Mouse (Mus musculus) kidney, embryonic 14.5 days (tissue): Measurements from ENCODE around the gene Dexi. TPM values are rescaled to one million over a fixed set of nuclear protein-coding genes. Genes with fewer than 3 reads are reported as not detected.

Experiments
- ATAC-seq: fragments of 200-750 bp; cut with Nextera tagmentation; 2 replicates; pipeline ENCODE4 v1.8.0; 2017; ENCODE audit warnings: moderate number of reproducible peaks, mild to moderate bottlenecking, moderate TSS enrichment, moderate library complexity; ENCODE audit not compliant: low FRiP score, low TSS enrichment
- H3K27ac ChIP-seq: fragments of 300-500 bp; sonication (generic); 2 replicates; pipeline ENCODE4 v1.5.1; 2014; ENCODE audit warnings: low read depth, mild to moderate bottlenecking, low read length, moderate library complexity, mixed read lengths
- H3K27me3 ChIP-seq: fragments of 300-500 bp; sonication (generic); 2 replicates; pipeline ENCODE4 v1.6.1; 2014; ENCODE audit warnings: mild to moderate bottlenecking, low read length; ENCODE audit not compliant: control insufficient read depth, insufficient read depth
- H3K36me3 ChIP-seq: fragments of 300-500 bp; sonication (generic); 2 replicates; pipeline ENCODE4 v1.6.1; 2014; ENCODE audit warnings: low read length, mixed read lengths; ENCODE audit not compliant: control insufficient read depth, insufficient read depth
- H3K4me1 ChIP-seq: fragments of 300-500 bp; sonication (generic); 2 replicates; pipeline ENCODE4 v1.6.1; 2014; ENCODE audit warnings: low read length, mixed read lengths; ENCODE audit not compliant: control insufficient read depth, insufficient read depth
- H3K4me2 ChIP-seq: fragments of 300-500 bp; sonication (generic); replicated peaks from 2 replicates; pipeline ENCODE4 v1.6.1; 2014; ENCODE audit warnings: low read depth, mild to moderate bottlenecking, low read length
- H3K4me3 ChIP-seq: fragments of 300-500 bp; sonication (generic); 2 replicates; pipeline ENCODE4 v1.5.1; 2014; ENCODE audit warnings: mild to moderate bottlenecking, low read length
- H3K9ac ChIP-seq: fragments of 300-500 bp; sonication (generic); 2 replicates; pipeline ENCODE4 v1.6.1; 2014; ENCODE audit warnings: low read depth, mild to moderate bottlenecking, low read length, moderate library complexity
- H3K9me3 ChIP-seq: fragments of 300-500 bp; sonication (generic); 2 replicates; pipeline ENCODE4 v1.6.1; 2016; ENCODE audit warnings: low read length; ENCODE audit not compliant: control insufficient read depth
- WGBS: fragments of 180-500 bp; shearing (Covaris S2); extraction: QIAGEN DNeasy Blood & Tissue Kit; methylation state at CpG from one replicate; pipeline ENCODE4 v1.1.7; 2014; 5-methylcytosine and 5-hydroxymethylcytosine counted together
- polyA plus RNA-seq: library from polyadenylated mRNA; unstranded; fragments of >200 nt; fragmentation: Nextera tagmentation; extraction: Ambion mirVana; gene quantifications from 2 replicates; pipeline ENCODE4 v1.2.1, GENCODE M21; 2014

Gene Dexi
- polyA plus RNA-seq, 1 experiment from 2014 or later: 32.5 TPM

GRCm38 (mm10) chr16:10518030-10518429 is 24.8 kb downstream of the Dexi start:
- Histone ChIP-seq H3K4me3 (no peak overlapping the region), H3K9me3 (no peaks in the 10 kb centered on the region), H3K4me2 (no peak overlapping the region), H3K36me3 (no peaks in the 10 kb centered on the region), H3K27me3 (no peaks in the 10 kb centered on the region), H3K9ac (no peak overlapping the region), H3K27ac (no peak overlapping the region), H3K4me1 (peaks cover 6% of the 10 kb centered on the region; the same call in 1 of the 2 replicates)
- ATAC-seq: peak; percentile 33; the same call in 1 of the 2 replicates
- 62% methylated on average over 5 of the region's 5 CpGs for WGBS

GRCm38 (mm10) chr16:10515953-10516572 is 26.8 kb downstream of the Dexi start:
- no peak overlapping the region for H3K9ac ChIP-seq
- no peak for ATAC-seq
- no peak overlapping the region for H3K4me2 ChIP-seq
- peaks cover 6% of the 10 kb centered on the region; the same call in 1 of the 2 replicates for H3K4me1 ChIP-seq
- no peaks in the 10 kb centered on the region for H3K27me3 ChIP-seq
- no peaks in the 10 kb centered on the region for H3K36me3 ChIP-seq
- no peak overlapping the region for H3K4me3 ChIP-seq
- no peaks in the 10 kb centered on the region for H3K9me3 ChIP-seq
- WGBS: 87% methylated on average over 12 of the region's 12 CpGs
- H3K27ac ChIP-seq: no peak overlapping the region

GRCm38 (mm10) chr16:10511134-10511520 is 31.7 kb downstream of the Dexi start:
- Histone ChIP-seq H3K27ac (no peak overlapping the region), H3K4me2 (no peak overlapping the region), H3K36me3 (no peaks in the 10 kb centered on the region), H3K4me1 (no peaks in the 10 kb centered on the region), H3K27me3 (no peaks in the 10 kb centered on the region), H3K9ac (no peak overlapping the region), H3K9me3 (no peaks in the 10 kb centered on the region), H3K4me3 (no peak overlapping the region)
- no peak for ATAC-seq
- 78% methylated on average over 12 of the region's 12 CpGs for WGBS

- no peak for ATAC-seq
These were observed 32.2 kb downstream of the Dexi start for GRCm38 (mm10) chr16:10510477-10511133.

GRCm38 (mm10) chr16:10508691-10509090 is 34.2 kb downstream of the Dexi start:
- Histone ChIP-seq H3K9me3 (no peaks in the 10 kb centered on the region), H3K4me3 (no peak overlapping the region), H3K9ac (no peak overlapping the region), H3K27ac (no peak overlapping the region), H3K36me3 (no peaks in the 10 kb centered on the region), H3K27me3 (no peaks in the 10 kb centered on the region), H3K4me2 (no peak overlapping the region), H3K4me1 (no peaks in the 10 kb centered on the region)
- WGBS: 30% methylated on average over 6 of the region's 6 CpGs
- peak; percentile 86 for ATAC-seq

More at GRCm38 (mm10) chr16:10510477-10511133, 32.2 kb downstream of the Dexi start:
- 54% methylated on average over 14 of the region's 14 CpGs for WGBS
- Histone ChIP-seq H3K27me3 (no peaks in the 10 kb centered on the region), H3K27ac (no peak overlapping the region), H3K4me2 (no peak overlapping the region), H3K4me3 (no peak overlapping the region), H3K4me1 (no peaks in the 10 kb centered on the region), H3K9ac (no peak overlapping the region), H3K9me3 (no peaks in the 10 kb centered on the region), H3K36me3 (no peaks in the 10 kb centered on the region)

- H3K4me1 ChIP-seq: no peaks in the 10 kb centered on the region
- 73% methylated on average over 4 of the region's 4 CpGs for WGBS
- no peak for ATAC-seq
- H3K9me3 ChIP-seq: no peaks in the 10 kb centered on the region
- H3K27me3 ChIP-seq: no peaks in the 10 kb centered on the region
- no peaks in the 10 kb centered on the region for H3K36me3 ChIP-seq
- no peak overlapping the region for H3K4me3 ChIP-seq
- no peak overlapping the region for H3K4me2 ChIP-seq
- H3K9ac ChIP-seq: no peak overlapping the region
- no peak overlapping the region for H3K27ac ChIP-seq
These were observed 35.4 kb downstream of the Dexi start for GRCm38 (mm10) chr16:10507445-10507844.

- Histone ChIP-seq H3K9me3 (no peaks in the 10 kb centered on the region), H3K36me3 (no peaks in the 10 kb centered on the region), H3K9ac (no peak overlapping the region), H3K27ac (no peak overlapping the region), H3K4me3 (no peak overlapping the region), H3K4me2 (no peak overlapping the region), H3K27me3 (no peaks in the 10 kb centered on the region), H3K4me1 (no peaks in the 10 kb centered on the region)
- WGBS: 57% methylated on average over 2 of the region's 2 CpGs
- ATAC-seq: no peak
These were observed 39.8 kb downstream of the Dexi start for GRCm38 (mm10) chr16:10503058-10503457.

- Histone ChIP-seq H3K27ac (no peak overlapping the region), H3K36me3 (no peaks in the 10 kb centered on the region), H3K9me3 (no peaks in the 10 kb centered on the region), H3K4me3 (no peak overlapping the region), H3K4me2 (no peak overlapping the region), H3K4me1 (no peaks in the 10 kb centered on the region), H3K27me3 (no peaks in the 10 kb centered on the region), H3K9ac (no peak overlapping the region)
- peak; percentile 61; the same call in 1 of the 2 replicates for ATAC-seq
- WGBS: 15% methylated on average over 8 of the region's 8 CpGs
These were observed 41.0 kb downstream of the Dexi start for GRCm38 (mm10) chr16:10501865-10502264.

GRCm38 (mm10) chr16:10499122-10499521 is 43.7 kb downstream of the Dexi start:
- Histone ChIP-seq H3K4me1 (no peaks in the 10 kb centered on the region), H3K9me3 (no peaks in the 10 kb centered on the region), H3K36me3 (no peaks in the 10 kb centered on the region), H3K27me3 (no peaks in the 10 kb centered on the region), H3K4me3 (no peak overlapping the region), H3K27ac (no peak overlapping the region), H3K9ac (no peak overlapping the region), H3K4me2 (no peak overlapping the region)
- WGBS: 57% methylated on average over 1 of the region's 1 CpGs
- no peak for ATAC-seq
